Mouse (Mus musculus): Measurements from ENCODE around the gene Arid5a. TPM values are rescaled to one million over a fixed set of nuclear protein-coding genes. Genes with fewer than 3 reads are reported as not detected.
A peak's percentile ranks its signal among the peaks of the same experiment; 100 is the strongest.

The Arid5a gene
- total RNA-seq, 2 experiments from 2014 or later = 17.7 to 18.9 TPM

DNA sequence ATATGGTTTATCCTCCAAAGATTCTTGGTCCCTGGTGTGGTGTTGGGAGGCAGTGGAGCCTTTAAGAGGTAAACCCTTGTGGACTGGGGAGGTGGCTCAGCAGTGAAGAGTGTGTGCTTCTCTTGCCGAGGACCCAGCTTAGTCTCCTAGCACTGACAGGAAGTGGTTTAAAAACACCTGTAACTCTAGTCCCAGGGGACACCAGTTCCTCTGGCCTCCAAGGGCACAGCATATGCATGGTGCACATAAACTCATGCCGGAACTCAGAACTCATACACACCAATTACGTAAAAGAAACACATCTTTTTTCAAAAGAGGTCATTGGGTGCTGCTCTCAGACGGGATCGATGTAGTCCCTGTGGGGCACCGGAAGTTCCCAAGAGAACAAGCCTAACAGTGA is 25.7 kb upstream of the Arid5a start:
- DNase-seq (ENCODE audit: low spot score in 2 of 2) = no peak

GRCm38 (mm10) chr1:36293470-36293869 is 14.1 kb upstream of the Arid5a start:
- DNase-seq (ENCODE audit: low spot score in 2 of 2) = no peak

DNA sequence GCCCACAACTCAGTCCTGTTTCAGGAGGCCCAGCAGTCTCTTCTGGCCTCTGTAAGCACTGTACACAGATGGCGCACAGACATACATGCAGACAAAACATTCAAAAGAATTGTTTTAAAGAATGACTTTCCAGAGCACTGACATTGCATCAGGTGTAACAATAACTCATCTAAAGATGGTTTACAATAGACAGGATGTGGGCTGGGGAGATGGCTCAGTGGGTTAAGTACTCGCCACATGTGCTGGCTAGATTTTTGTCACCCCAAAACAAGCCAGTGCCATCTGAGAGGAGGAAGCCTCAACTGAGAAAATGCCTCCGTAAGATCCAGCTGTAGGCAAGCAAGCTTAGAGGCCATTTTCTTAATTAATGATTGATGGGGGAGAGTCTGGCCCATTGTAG is 13.1 kb upstream of the Arid5a start:
- no peak for DNase-seq (ENCODE audit: low spot score in 2 of 2)

DNA sequence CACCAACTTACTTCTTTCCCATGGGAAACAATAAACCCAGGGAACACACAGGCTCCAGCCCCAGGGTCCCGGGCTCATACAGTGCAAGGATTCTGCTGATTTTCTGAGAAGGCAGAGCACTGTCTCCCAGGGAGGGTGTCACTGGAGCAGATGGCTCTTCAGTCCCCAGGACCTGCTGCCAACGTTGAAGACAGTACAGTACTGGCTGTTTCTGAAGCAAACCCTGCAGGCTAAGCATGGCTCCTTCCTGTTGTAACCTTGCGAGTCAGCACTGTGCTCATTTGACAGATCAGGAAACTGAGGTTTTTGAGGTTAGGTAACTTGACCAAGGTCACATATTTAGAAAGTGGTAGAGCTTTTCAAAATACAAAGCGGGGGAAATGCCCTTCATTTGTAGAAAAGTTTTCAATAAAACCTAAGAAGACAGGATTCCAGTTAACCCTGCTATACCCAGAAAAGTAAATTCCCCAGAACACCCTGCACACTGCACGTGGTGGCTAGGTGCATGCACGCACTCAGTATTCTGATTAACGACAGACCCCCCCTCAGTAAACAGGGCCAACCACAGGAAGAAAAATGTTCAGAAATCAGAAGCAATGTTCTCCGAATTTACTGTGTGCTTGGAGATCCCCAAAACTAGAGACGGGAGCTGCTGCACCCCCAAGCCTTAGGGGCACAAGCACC is 10.9 kb upstream of the Arid5a start:
- DNase-seq (ENCODE audit: low spot score in 2 of 2) = no peak

DNA sequence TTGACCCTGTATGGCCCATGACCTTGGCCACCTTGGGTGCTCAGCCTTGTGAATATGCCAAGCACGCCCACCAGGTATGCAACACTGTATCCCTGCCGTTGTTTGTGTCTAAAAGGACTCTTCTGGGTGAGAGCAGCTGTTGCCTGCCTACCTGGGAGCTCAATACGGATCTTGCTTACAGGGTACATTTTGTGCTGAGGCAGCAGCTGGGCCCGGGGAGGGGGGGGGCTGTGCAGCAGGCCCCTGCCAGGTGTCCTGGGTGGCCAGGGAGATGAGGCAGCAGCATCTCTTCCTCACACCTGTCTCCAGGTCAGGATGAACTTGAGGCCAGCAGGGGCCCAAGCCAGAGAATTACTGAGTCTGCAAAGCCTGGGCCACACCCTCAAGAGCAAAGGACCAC is 9.4 kb upstream of the Arid5a start:
- DNase-seq (ENCODE audit: low spot score in 2 of 2) = no peak

DNA sequence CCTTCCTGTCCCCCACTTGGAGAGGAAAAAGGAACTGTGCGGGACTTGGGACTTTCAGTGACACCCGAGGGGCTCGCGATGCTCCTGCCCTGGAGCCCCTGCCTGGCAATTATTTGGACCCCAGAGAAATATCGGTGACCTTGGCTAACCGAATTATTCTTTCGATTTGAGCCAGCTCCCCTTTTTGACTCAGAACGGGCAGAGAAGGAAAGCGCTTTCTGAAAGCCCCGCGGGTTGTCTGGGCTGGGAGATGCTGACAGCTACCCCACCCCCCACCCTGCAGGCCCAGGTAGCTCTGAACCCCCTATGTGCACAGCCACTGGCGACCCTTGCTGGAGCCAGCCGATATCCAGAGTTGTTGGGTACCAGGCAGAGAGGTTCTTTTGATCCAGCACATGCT is 8.4 kb upstream of the Arid5a start:
- no peak for DNase-seq (ENCODE audit: low spot score in 2 of 2)

- DNase-seq (ENCODE audit: low spot score in 2 of 2) = no peak
Measured at GRCm38 (mm10) chr1:36299676-36300075, 7.9 kb upstream of the Arid5a start.

- DNase-seq (ENCODE audit: low spot score in 2 of 2) = no peak
Measured at GRCm38 (mm10) chr1:36300486-36300885, 7.0 kb upstream of the Arid5a start.

GRCm38 (mm10) chr1:36302273-36302672 is 5.3 kb upstream of the Arid5a start:
- no peak for DNase-seq (ENCODE audit: low spot score in 2 of 2)

DNA sequence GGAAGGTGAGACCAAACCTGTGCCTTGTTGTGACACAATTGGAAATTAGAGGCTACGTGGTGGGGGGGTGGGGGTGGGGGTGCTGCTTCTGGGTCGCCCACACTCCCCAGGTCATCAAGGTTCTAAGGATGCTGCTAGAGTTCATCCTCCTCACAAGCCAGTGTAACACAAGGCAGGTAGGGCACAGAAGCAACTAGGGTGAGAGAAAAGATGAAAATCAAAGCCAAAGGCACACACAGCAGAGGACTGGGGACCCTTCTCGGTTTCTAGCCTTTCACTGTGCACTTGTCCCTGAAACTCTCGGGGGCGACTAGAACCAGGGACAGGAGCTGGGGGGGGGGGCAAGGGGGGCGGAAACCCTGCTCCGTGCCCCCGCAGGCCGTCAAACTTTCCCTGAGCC is 4.6 kb upstream of the Arid5a start:
- no peak for DNase-seq (ENCODE audit: low spot score in 2 of 2)

DNA sequence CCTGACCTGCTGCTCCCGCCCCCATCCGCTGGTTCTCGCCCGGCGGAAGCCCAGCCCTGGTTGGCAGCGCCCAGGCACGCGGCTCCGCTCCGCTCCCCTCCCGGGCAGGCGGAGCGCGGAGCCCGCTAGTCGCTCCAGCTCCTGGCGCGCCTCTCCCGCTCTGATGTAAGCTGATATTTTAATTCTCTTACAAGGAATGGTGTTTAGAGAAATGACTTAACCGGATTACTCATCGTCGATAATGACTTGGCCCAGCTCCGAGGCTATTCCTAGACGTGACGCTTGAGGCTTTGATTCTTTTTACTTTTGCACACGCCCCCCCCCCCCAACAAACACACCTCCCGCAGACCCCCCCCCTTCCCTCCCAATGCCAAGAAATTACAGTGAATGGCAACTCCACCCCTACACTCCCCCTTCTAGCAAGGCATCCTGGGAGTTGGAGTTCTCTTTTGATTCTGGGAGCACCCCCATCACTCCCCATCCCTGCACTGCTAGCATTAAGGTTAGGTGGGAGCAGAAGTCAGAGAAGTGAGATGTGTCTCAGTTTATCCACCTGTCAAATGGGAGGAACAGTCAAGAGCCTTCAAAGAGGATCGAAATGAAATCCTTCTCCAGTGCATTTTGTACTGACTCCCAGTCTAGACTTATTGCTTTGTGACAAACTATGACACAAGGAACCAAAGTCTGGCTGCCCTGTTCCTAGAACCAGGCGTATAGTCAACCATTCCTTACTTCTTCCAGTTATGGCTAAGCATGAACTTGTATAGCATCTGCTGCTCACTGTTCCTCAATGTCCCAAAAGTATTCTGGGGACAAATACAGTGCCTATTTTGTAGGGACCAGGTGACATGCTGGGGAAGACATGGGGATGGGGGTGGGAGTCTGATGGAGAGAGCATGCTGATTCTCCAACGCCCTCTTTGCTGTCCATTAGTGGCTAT is 3.9 kb upstream of the Arid5a start:
- peak; percentile 65 to 77 for DNase-seq (ENCODE audit: low spot score in 2 of 2)

GRCm38 (mm10) chr1:36304764-36305163 is 2.8 kb upstream of the Arid5a start:
- no peak for DNase-seq (ENCODE audit: low spot score in 2 of 2)

DNA sequence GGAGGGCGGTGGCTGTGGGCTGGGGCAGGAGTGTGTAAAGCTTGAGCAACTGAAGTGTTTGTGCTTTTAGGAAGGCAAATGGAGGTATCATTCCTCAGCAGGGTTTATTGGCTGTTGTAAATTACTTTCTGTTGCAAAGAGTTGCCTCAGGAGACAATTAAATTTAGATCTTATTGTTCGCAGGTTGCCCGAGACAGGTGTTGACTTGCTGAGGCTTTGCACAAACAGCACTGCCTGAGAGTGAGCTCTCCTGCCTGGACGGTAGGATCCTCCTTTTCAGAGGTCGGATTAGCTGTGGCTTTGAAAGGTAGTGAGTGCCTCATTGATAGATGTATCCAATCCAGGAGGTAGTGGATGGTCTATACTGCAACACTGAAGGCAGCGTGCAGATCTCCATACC is 1.4 kb upstream of the Arid5a start:
- no peak for DNase-seq (ENCODE audit: low spot score in 2 of 2)

- DNase-seq (ENCODE audit: low spot score in 2 of 2) = no peak
Measured at GRCm38 (mm10) chr1:36307121-36307494, 425 bp upstream of the Arid5a start.

DNA sequence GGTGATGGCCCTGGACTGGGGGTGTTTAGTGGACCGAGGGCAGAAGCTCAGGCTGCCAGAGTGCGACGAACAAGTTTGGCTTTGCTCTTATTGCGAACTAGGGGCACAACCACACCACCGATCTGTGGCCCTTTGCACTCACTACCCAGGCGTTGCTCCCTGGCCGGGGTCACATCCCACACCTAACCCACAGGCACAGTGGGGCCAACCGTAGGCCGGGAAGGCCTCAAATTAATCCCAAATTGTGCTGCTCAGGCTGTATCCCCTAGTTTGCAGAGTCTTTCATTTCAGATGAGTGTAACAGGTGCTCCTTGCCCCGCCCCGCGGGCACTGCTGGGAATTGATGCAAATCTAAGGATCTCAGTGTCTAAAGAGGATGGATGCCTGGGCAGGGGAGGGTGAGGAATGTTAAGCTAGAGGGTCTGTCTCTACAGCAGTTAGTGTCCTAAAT is 943 bp downstream of the Arid5a start:
- DNase-seq (ENCODE audit: low spot score in 2 of 2) = no peak

DNA sequence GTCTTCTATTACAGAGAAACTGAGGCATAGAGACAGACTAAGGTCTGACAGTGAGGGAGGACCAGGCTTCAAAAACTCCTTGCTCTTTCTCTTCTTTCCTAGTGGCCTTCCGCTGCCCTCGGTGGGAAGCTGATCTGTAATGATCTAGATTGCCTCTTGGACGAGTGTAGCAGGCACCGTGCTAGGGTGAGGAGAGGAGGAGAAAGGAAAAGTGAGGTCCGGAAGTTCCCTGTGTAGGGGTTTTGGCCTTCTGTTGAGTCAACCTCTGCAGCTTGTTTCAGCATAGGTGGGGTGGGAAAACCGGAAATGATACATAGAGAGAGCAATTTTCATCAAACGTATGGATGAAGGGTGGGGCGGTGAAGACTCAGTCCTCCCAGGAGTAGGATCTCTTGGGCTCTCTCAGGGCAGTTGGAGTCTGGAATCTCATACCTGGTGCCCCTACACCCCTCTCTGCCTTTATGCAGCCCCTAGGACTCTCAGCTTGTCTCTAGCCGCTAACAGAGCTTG is 1.5 kb downstream of the Arid5a start:
- DNase-seq (ENCODE audit: low spot score in 2 of 2) = no peak

DNA sequence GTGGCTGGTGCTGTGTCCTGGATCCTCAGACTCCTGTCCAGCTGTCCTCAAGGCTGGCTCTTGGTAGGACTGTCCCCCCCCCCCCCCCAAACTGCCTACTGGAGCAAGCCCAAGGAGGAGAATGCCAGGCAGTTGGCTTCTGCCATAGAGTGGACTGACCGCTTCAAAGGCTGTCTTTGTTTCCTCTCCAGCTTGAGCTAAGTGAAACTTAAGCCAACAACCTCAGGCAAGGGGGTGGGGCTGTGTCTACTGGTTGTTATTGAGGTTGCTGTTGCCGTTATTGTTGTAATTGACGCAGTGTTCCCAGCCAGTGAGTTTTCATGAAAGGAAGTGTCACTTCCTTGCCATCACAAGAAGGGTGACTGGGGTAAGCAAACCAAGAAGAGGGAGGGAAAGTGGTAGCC is 2.0 kb downstream of the Arid5a start:
- no peak for DNase-seq (ENCODE audit: low spot score in 2 of 2)

- DNase-seq (ENCODE audit: low spot score in 2 of 2) = no peak
Measured at GRCm38 (mm10) chr1:36314959-36315775, 7.6 kb downstream of the Arid5a start.

DNA sequence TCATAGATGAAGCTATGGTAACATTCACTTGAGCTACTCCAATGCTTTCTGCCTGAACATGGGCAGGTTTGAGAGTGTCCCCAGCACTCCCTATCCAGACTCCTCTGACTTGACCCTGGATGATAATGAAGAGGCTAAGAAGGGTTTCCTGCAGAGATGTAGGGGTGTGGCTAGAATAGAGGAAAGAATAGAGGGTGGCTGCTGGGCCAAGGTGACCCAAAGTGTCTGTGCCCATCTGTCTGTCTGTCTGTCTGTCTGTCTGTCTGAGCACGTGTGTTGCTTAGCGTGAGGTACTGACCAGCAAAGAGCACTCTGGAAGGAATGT is 8.2 kb downstream of the Arid5a start:
- DNase-seq (ENCODE audit: low spot score in 2 of 2) = no peak

- DNase-seq (ENCODE audit: low spot score in 2 of 2) = no peak
Measured at GRCm38 (mm10) chr1:36321164-36321563, 13.6 kb downstream of the Arid5a start.

GRCm38 (mm10) chr1:36321829-36322573 is 14.5 kb downstream of the Arid5a start:
- no peak for DNase-seq (ENCODE audit: low spot score in 2 of 2)
